Mouse (Mus musculus) intestine, postnatal 0 days (tissue): ENCODE measurements around the gene Arpc2. TPM values are rescaled to one million over a fixed set of nuclear protein-coding genes. Genes with fewer than 3 reads are reported as not detected.

Source experiments
- ATAC-seq: fragments of 200-750 bp; cut with Nextera tagmentation; 2 replicates; pipeline ENCODE4 v1.8.0; 2017; ENCODE audit warnings: mild to moderate bottlenecking, moderate TSS enrichment, moderate library complexity
- H3K27ac ChIP-seq: fragments of 300-500 bp; sonication (generic); 2 replicates; pipeline ENCODE4 v1.5.1; 2014; ENCODE audit warnings: mild to moderate bottlenecking, low read depth, low read length, moderate library complexity
- H3K27me3 ChIP-seq: fragments of 300-500 bp; sonication (generic); replicated peaks from 2 replicates; pipeline ENCODE4 v1.6.1; 2014; ENCODE audit warnings: low read length, mixed read lengths; ENCODE audit not compliant: control insufficient read depth, insufficient read depth
- H3K36me3 ChIP-seq: fragments of 300-500 bp; sonication (generic); 2 replicates; pipeline ENCODE4 v1.6.1; 2014; ENCODE audit warnings: mild to moderate bottlenecking, moderate library complexity; ENCODE audit not compliant: control insufficient read depth, insufficient read depth
- H3K4me1 ChIP-seq: fragments of 300-500 bp; sonication (generic); replicated peaks from 2 replicates; pipeline ENCODE4 v1.6.1; 2014; ENCODE audit warnings: antibody characterized with exemption, low read length, mixed read lengths; ENCODE audit not compliant: control insufficient read depth, insufficient read depth
- H3K4me2 ChIP-seq: fragments of 300-500 bp; sonication (generic); replicated peaks from 2 replicates; pipeline ENCODE4 v1.6.1; 2014; ENCODE audit warnings: low read depth, mild to moderate bottlenecking, moderate library complexity
- H3K4me3 ChIP-seq: fragments of 300-500 bp; sonication (generic); 2 replicates; pipeline ENCODE4 v1.5.1; 2014; ENCODE audit warnings: low read depth, low read length
- H3K9ac ChIP-seq: fragments of 300-500 bp; sonication (generic); 2 replicates; pipeline ENCODE4 v1.6.1; 2014; ENCODE audit warnings: mild to moderate bottlenecking, low read depth, low read length
- H3K9me3 ChIP-seq: fragments of 300-500 bp; sonication (generic); 2 replicates; pipeline ENCODE4 v1.6.1; 2016; ENCODE audit warnings: mixed run types; ENCODE audit not compliant: control insufficient read depth
- CTCF ChIP-seq: sonication (generic); IDR thresholded peaks from 2 replicates; pipeline ENCODE4 v1.5.1; 2016; ENCODE audit warnings: low read depth, mild to moderate bottlenecking, control low read depth, antibody characterized with exemption, moderate library complexity
- WGBS: fragments of 180-500 bp; shearing (Covaris S2); extraction: QIAGEN DNeasy Blood & Tissue Kit; methylation state at CpG from one replicate; pipeline ENCODE4 v1.1.7; 2014; 5-methylcytosine and 5-hydroxymethylcytosine counted together
- polyA plus RNA-seq: library from polyadenylated mRNA; unstranded; fragments of >200 nt; fragmentation: Nextera tagmentation; extraction: Ambion mirVana; gene quantifications from 2 replicates; pipeline ENCODE4 v1.2.1, GENCODE M21; 2015

Gene Arpc2
- polyA plus RNA-seq, 1 experiment from 2014 or later, result 529 TPM

- Histone ChIP-seq H3K4me3 (no peak overlapping the region), H3K9me3 (no peaks in the 10 kb centered on the region), H3K27ac (no peak overlapping the region), H3K4me1 (no peaks in the 10 kb centered on the region), H3K9ac (no peak overlapping the region), H3K4me2 (no peak overlapping the region), H3K36me3 (no peaks in the 10 kb centered on the region), H3K27me3 (no peaks in the 10 kb centered on the region)
- no peak for TF ChIP-seq CTCF
- ATAC-seq, result no peak
- 56% methylated on average over 9 of the region's 9 CpGs for WGBS
Observed at GRCm38 (mm10) chr1:74207906-74208305, 28.0 kb upstream of the Arpc2 start.

GRCm38 (mm10) chr1:74208941-74209340 lies 26.9 kb upstream of the Arpc2 start:
- Histone ChIP-seq H3K36me3 (no peaks in the 10 kb centered on the region), H3K4me3 (no peak overlapping the region), H3K4me1 (no peaks in the 10 kb centered on the region), H3K27me3 (no peaks in the 10 kb centered on the region), H3K27ac (no peak overlapping the region), H3K9me3 (no peaks in the 10 kb centered on the region), H3K9ac (no peak overlapping the region), H3K4me2 (no peak overlapping the region)
- WGBS, result 79% methylated on average over 8 of the region's 8 CpGs
- no peak for ATAC-seq
- TF ChIP-seq CTCF, result no peak

DNA sequence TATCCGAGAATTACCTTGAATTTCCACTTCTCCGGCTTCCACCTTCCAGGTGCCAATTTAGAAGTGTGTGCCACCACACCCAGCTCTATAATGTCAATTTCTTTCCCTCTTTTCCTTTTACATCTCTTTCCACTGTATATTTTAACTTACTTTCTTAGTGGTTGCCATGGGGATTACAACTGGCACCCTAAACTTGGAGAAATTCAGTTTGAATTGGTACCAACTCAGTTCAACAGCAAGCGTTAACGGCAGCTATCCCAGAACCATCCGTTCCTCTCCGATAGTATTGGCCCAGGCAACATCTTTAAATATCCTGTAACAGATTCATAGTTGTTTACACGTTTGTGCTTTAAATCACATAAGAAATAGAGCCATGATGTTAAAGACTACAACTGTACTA lies 16.0 kb upstream of the Arpc2 start:
- Histone ChIP-seq H3K9me3 (no peaks in the 10 kb centered on the region), H3K4me1 (no peaks in the 10 kb centered on the region), H3K27ac (no peak overlapping the region), H3K27me3 (no peaks in the 10 kb centered on the region), H3K4me2 (no peak overlapping the region), H3K36me3 (no peaks in the 10 kb centered on the region), H3K4me3 (no peak overlapping the region), H3K9ac (no peak overlapping the region)
- no peak for TF ChIP-seq CTCF
- no peak for ATAC-seq
- 85% methylated on average over 7 of the region's 7 CpGs for WGBS

GRCm38 (mm10) chr1:74227317-74227716 lies 8.6 kb upstream of the Arpc2 start:
- no peaks in the 10 kb centered on the region for H3K9me3 ChIP-seq
- WGBS, result 62% methylated on average over 7 of the region's 7 CpGs
- H3K9ac ChIP-seq, result no peak overlapping the region
- H3K27me3 ChIP-seq, result no peaks in the 10 kb centered on the region
- no peak for ATAC-seq
- no peaks in the 10 kb centered on the region for H3K36me3 ChIP-seq
- TF ChIP-seq CTCF, result no peak
- no peaks in the 10 kb centered on the region for H3K4me1 ChIP-seq
- no peak overlapping the region for H3K27ac ChIP-seq
- H3K4me3 ChIP-seq, result no peak overlapping the region
- H3K4me2 ChIP-seq, result no peak overlapping the region

- H3K36me3 ChIP-seq, result no peaks in the 10 kb centered on the region
- TF ChIP-seq CTCF, result no peak
- H3K9me3 ChIP-seq, result no peaks in the 10 kb centered on the region
- no peaks in the 10 kb centered on the region for H3K27me3 ChIP-seq
- 53% methylated on average over 2 of the region's 2 CpGs for WGBS
- no peak overlapping the region for H3K27ac ChIP-seq
- H3K4me3 ChIP-seq, result no peak overlapping the region
- ATAC-seq, result no peak
- H3K4me2 ChIP-seq, result no peak overlapping the region
- H3K9ac ChIP-seq, result no peak overlapping the region
- H3K4me1 ChIP-seq, result no peaks in the 10 kb centered on the region
Observed at GRCm38 (mm10) chr1:74229942-74230341, 5.9 kb upstream of the Arpc2 start.

DNA sequence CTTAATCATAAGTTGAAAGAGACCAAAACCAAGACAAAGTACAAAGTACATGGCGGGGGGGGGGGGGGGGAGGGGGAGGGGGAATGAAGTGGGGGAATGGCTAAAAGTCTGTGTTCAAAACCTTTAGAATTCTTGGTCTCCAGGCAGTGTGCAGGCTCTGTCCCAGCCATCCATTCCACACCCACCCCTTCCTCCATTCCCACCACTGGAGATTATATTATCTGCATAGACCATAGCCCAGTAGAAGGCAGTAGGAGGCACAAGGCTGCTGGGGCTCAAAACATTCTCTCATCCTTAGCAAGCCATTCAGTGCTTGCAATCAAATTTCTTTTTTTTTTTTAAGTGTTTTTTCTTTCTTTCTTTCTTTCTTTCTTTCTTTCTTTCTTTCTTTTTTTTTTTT lies 4.9 kb upstream of the Arpc2 start:
- H3K9me3 ChIP-seq, result no peaks in the 10 kb centered on the region
- WGBS, result no CpG with 5 or more reads among the region's 1 CpGs
- no peak overlapping the region for H3K9ac ChIP-seq
- no peaks in the 10 kb centered on the region for H3K4me1 ChIP-seq
- H3K27ac ChIP-seq, result no peak overlapping the region
- no peaks in the 10 kb centered on the region for H3K36me3 ChIP-seq
- no peak for ATAC-seq
- no peak overlapping the region for H3K4me2 ChIP-seq
- TF ChIP-seq CTCF, result no peak
- H3K27me3 ChIP-seq, result no peaks in the 10 kb centered on the region
- H3K4me3 ChIP-seq, result no peak overlapping the region
